8 mouse cellular contexts compared by ENCODE assay signal in genomic region chr9:108490559-108491285, GRCm38 (mm10). TPM values are rescaled to one million over a fixed set of nuclear protein-coding genes. Genes with fewer than 3 reads are reported as not detected.
DNase-seq lines count a peak whose midpoint lies in the region; ATAC-seq lines count a peak whose summit lies in the region.

Gene Usp19 (plus strand): TSS chr9:108490602.

- peak; percentile 97 for DNase-seq in adipocyte (ENCODE audit: low spot score)
- peak; percentile 99 for DNase-seq in embryo, embryonic 10 days (ENCODE audit: low spot score)
- DNase-seq in gastrocnemius, postnatal 10 days: peak; percentile 93
- peak; percentile 99 for DNase-seq in induced T-regulatory cell, adult 2 months (ENCODE audit: low read depth)
- peak; percentile 92 to 96 for DNase-seq in left cerebral cortex, adult 9 months (ENCODE audit: low spot score in 2 of 2)
- DNase-seq in right cerebral cortex, postnatal 14 days: peak; percentile 94
- DNase-seq in urinary bladder, postnatal 36 days (ENCODE audit: low spot score in 2 of 2): peak; percentile 92 to 97

- peak; percentile 90 for ATAC-seq in megakaryocyte progenitor cell, adult 5-6 weeks (replicated peaks; ENCODE audit: poor library complexity)

RNA-seq across cellular contexts. Expression of gene Usp19, which starts in this region (rescaled TPM):
- total RNA-seq in gastrocnemius, postnatal 10 days (2021): 100 to 1,000 TPM in 1 of 2 experiments, 10 to 100 TPM in 1; 91.5 to 109 TPM
- 33.4 and 36.1 TPM in 2 replicates for total RNA-seq in megakaryocyte progenitor cell, adult 5-6 weeks (2015)
- 38.0 and 47.0 TPM in 2 replicates for total RNA-seq in megakaryocyte progenitor cell, adult 5-6 weeks (2017)

Comparison
In these comparisons a context has a peak if more than half of its experiments do, and no peak if none do; other contexts are left out.
1. Peak in every context shown above with its lines: DNase-seq and ATAC-seq.